Mouse (Mus musculus): ENCODE measurements at regions not wholly inside any gene's neighbourhood (a gene's known extent, or its start where the extent isn't known, plus 50 kb on each side); places are given as distances from the start of the nearest gene placed in this dataset.

- no peaks in the 10 kb centered on the region for H3K9me3 ChIP-seq (ENCODE audit: low read length)
- no peak overlapping the region for H3K4me3 ChIP-seq (replicated peaks; ENCODE audit: low read length)
- H3K36me3 ChIP-seq (ENCODE audit: insufficient read depth, low read length) = no peaks in the 10 kb centered on the region
- no peak for TF ChIP-seq POU5F1 (IDR thresholded peaks at IDR 0.05; ENCODE audit: borderline replicate concordance, low read length)
- TF ChIP-seq NANOG (IDR thresholded peaks at IDR 0.05; ENCODE audit: borderline replicate concordance, low read length) = no peak
- no peak for TF ChIP-seq CTCF (conservative IDR thresholded peaks at IDR 0.05; ENCODE audit: low read length)
- H3K4me1 ChIP-seq (replicated peaks; ENCODE audit: low read depth, low read length) = peaks cover 11% of the 10 kb centered on the region
- H3K27me3 ChIP-seq (ENCODE audit: insufficient read depth, low read length) = peaks cover 10% of the 10 kb centered on the region; the same call in 1 of the 2 replicates
Observed at GRCm38 (mm10) chr1:92776353-92776752, 55.1 kb upstream of the Gpc1 start.

GRCm38 (mm10) chr1:92775908-92776307, 55.5 kb upstream of the Gpc1 start:
- Histone ChIP-seq H3K9me3 (ENCODE audit: low read length) (no peaks in the 10 kb centered on the region), H3K4me3 (replicated peaks; ENCODE audit: low read length) (no peak overlapping the region), H3K4me1 (replicated peaks; ENCODE audit: low read depth, low read length) (peaks cover 11% of the 10 kb centered on the region), H3K27me3 (ENCODE audit: insufficient read depth, low read length) (peaks cover 10% of the 10 kb centered on the region; the same call in 1 of the 2 replicates), H3K36me3 (ENCODE audit: insufficient read depth, low read length) (no peaks in the 10 kb centered on the region)
- no peak for TF ChIP-seq POU5F1 (IDR thresholded peaks at IDR 0.05; ENCODE audit: borderline replicate concordance, low read length)
- no peak for TF ChIP-seq CTCF (conservative IDR thresholded peaks at IDR 0.05; ENCODE audit: low read length)

GRCm38 (mm10) chr1:92774743-92775692, 56.4 kb upstream of the Gpc1 start:
- H3K4me1 ChIP-seq (replicated peaks; ENCODE audit: low read depth, low read length) = peaks cover 11% of the 10 kb centered on the region
- H3K9me3 ChIP-seq (ENCODE audit: low read length) = no peaks in the 10 kb centered on the region
- TF ChIP-seq POU5F1 (IDR thresholded peaks at IDR 0.05; ENCODE audit: borderline replicate concordance, low read length) (no peak), NANOG (IDR thresholded peaks at IDR 0.05; ENCODE audit: borderline replicate concordance, low read length) (no peak), CTCF (conservative IDR thresholded peaks at IDR 0.05; ENCODE audit: low read length) (no peak)

GRCm38 (mm10) chr1:92774006-92774405, 57.4 kb upstream of the Gpc1 start:
- Histone ChIP-seq H3K4me1 (replicated peaks; ENCODE audit: low read depth, low read length) (peaks cover 11% of the 10 kb centered on the region), H3K4me3 (replicated peaks; ENCODE audit: low read length) (no peak overlapping the region), H3K27me3 (ENCODE audit: insufficient read depth, low read length) (peaks cover 10% of the 10 kb centered on the region; the same call in 1 of the 2 replicates), H3K36me3 (ENCODE audit: insufficient read depth, low read length) (no peaks in the 10 kb centered on the region), H3K9me3 (ENCODE audit: low read length) (no peaks in the 10 kb centered on the region)
- TF ChIP-seq CTCF (conservative IDR thresholded peaks at IDR 0.05; ENCODE audit: low read length) (no peak), POU5F1 (IDR thresholded peaks at IDR 0.05; ENCODE audit: borderline replicate concordance, low read length) (no peak), NANOG (IDR thresholded peaks at IDR 0.05; ENCODE audit: borderline replicate concordance, low read length) (no peak)

More at GRCm38 (mm10) chr1:92774743-92775692, 56.4 kb upstream of the Gpc1 start:
- Histone ChIP-seq H3K4me3 (replicated peaks; ENCODE audit: low read length) (no peak overlapping the region), H3K27me3 (ENCODE audit: insufficient read depth, low read length) (peaks cover 10% of the 10 kb centered on the region; the same call in 1 of the 2 replicates), H3K36me3 (ENCODE audit: insufficient read depth, low read length) (no peaks in the 10 kb centered on the region)

GRCm38 (mm10) chr1:92772784-92773113, 58.7 kb upstream of the Gpc1 start:
- peaks cover 11% of the 10 kb centered on the region for H3K4me1 ChIP-seq (replicated peaks; ENCODE audit: low read depth, low read length)
- TF ChIP-seq NANOG (IDR thresholded peaks at IDR 0.05; ENCODE audit: borderline replicate concordance, low read length) (no peak), POU5F1 (IDR thresholded peaks at IDR 0.05; ENCODE audit: borderline replicate concordance, low read length) (no peak), CTCF (conservative IDR thresholded peaks at IDR 0.05; ENCODE audit: low read length) (no peak)
- peaks cover 10% of the 10 kb centered on the region; the same call in 1 of the 2 replicates for H3K27me3 ChIP-seq (ENCODE audit: insufficient read depth, low read length)
- no peaks in the 10 kb centered on the region for H3K36me3 ChIP-seq (ENCODE audit: insufficient read depth, low read length)
- no peaks in the 10 kb centered on the region for H3K9me3 ChIP-seq (ENCODE audit: low read length)
- no peak overlapping the region for H3K4me3 ChIP-seq (replicated peaks; ENCODE audit: low read length)

- Histone ChIP-seq H3K9me3 (ENCODE audit: low read length) (no peaks in the 10 kb centered on the region), H3K4me3 (replicated peaks; ENCODE audit: low read length) (no peak overlapping the region), H3K4me1 (replicated peaks; ENCODE audit: low read depth, low read length) (peaks cover 11% of the 10 kb centered on the region), H3K27me3 (ENCODE audit: insufficient read depth, low read length) (peaks cover 10% of the 10 kb centered on the region; the same call in 1 of the 2 replicates), H3K36me3 (ENCODE audit: insufficient read depth, low read length) (no peaks in the 10 kb centered on the region)
- TF ChIP-seq NANOG (IDR thresholded peaks at IDR 0.05; ENCODE audit: borderline replicate concordance, low read length) (no peak), CTCF (conservative IDR thresholded peaks at IDR 0.05; ENCODE audit: low read length) (no peak), POU5F1 (IDR thresholded peaks at IDR 0.05; ENCODE audit: borderline replicate concordance, low read length) (no peak)
Observed at GRCm38 (mm10) chr1:92772101-92772783, 59.2 kb upstream of the Gpc1 start.

- peaks cover 2% of the 10 kb centered on the region; the same call in 1 of the 2 replicates for H3K4me1 ChIP-seq (replicated peaks; ENCODE audit: low read depth, low read length)
- TF ChIP-seq NANOG (IDR thresholded peaks at IDR 0.05; ENCODE audit: borderline replicate concordance, low read length) = no peak
- no peak for TF ChIP-seq CTCF (conservative IDR thresholded peaks at IDR 0.05; ENCODE audit: low read length)
- TF ChIP-seq POU5F1 (IDR thresholded peaks at IDR 0.05; ENCODE audit: borderline replicate concordance, low read length) = no peak
Observed at GRCm38 (mm10) chr1:92769696-92770095, 61.7 kb upstream of the Gpc1 start.

GRCm38 (mm10) chr1:92769156-92769555, 62.3 kb upstream of the Gpc1 start:
- H3K4me3 ChIP-seq (replicated peaks; ENCODE audit: low read length) = no peak overlapping the region
- TF ChIP-seq NANOG (IDR thresholded peaks at IDR 0.05; ENCODE audit: borderline replicate concordance, low read length) (no peak), POU5F1 (IDR thresholded peaks at IDR 0.05; ENCODE audit: borderline replicate concordance, low read length) (no peak), CTCF (conservative IDR thresholded peaks at IDR 0.05; ENCODE audit: low read length) (no peak)
- H3K27me3 ChIP-seq (ENCODE audit: insufficient read depth, low read length) = peaks cover 10% of the 10 kb centered on the region; the same call in 1 of the 2 replicates
- H3K9me3 ChIP-seq (ENCODE audit: low read length) = no peaks in the 10 kb centered on the region
- H3K36me3 ChIP-seq (ENCODE audit: insufficient read depth, low read length) = no peaks in the 10 kb centered on the region
- H3K4me1 ChIP-seq (replicated peaks; ENCODE audit: low read depth, low read length) = no peaks in the 10 kb centered on the region

More at GRCm38 (mm10) chr1:92769696-92770095, 61.7 kb upstream of the Gpc1 start:
- Histone ChIP-seq H3K4me3 (replicated peaks; ENCODE audit: low read length) (no peak overlapping the region), H3K9me3 (ENCODE audit: low read length) (no peaks in the 10 kb centered on the region), H3K27me3 (ENCODE audit: insufficient read depth, low read length) (peaks cover 10% of the 10 kb centered on the region; the same call in 1 of the 2 replicates), H3K36me3 (ENCODE audit: insufficient read depth, low read length) (no peaks in the 10 kb centered on the region)
